Comparison of ENCODE assay signal across 9 mouse cellular contexts in the genomic region with DNA sequence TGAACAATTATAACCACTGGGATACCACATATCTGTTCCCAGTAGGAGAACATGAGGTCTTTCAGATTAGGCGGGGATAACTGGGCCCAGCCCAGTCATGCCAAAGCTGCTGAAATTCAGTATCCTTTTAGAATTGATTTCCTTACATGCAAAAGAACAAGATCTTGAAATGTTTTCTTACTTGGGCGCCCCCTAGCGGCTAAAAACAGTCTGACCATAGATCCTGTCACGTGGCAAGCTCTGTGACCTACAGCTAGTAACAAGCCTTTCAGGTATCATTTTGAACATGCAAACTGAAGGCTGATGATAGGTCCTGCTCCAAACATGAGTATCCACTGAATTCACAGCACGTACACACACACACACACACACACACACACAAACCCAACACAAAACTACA. TPM values are rescaled to one million over a fixed set of nuclear protein-coding genes. Genes with fewer than 3 reads are reported as not detected.
DNase-seq lines count a peak whose midpoint lies in the region; ATAC-seq and TF ChIP-seq lines count a peak whose summit lies in the region.
"Had no signal": no experiment of that assay in that cellular context is flagged by ENCODE, and none has a peak within 500 bp of the region (broad histone marks: within the 10 kb centered on the region; RNA-seq: fewer than 3 reads in every experiment).

No protein-coding gene starts in this region.

- H3K4me2 ChIP-seq in forebrain, embryonic 16.5 days (ENCODE audit: low read length): no peak overlapping the region
- H3K4me2 ChIP-seq: limb, embryonic 12.5 days had no signal

- 12% methylated on average over 5 of the region's 5 CpGs for WGBS in forebrain, embryonic 10.5 days
- 19% methylated on average over 5 of the region's 5 CpGs for WGBS in forebrain, embryonic 16.5 days
- 5% methylated on average over 5 of the region's 5 CpGs for WGBS in cerebellum, adult 2 months

- ATAC-seq in forebrain, embryonic 16.5 days: no peak

- peaks cover 6% of the 10 kb centered on the region; the same call in 1 of the 2 replicates for H3K4me1 ChIP-seq in forebrain, embryonic 10.5 days
- H3K4me1 ChIP-seq in forebrain, embryonic 16.5 days (replicated peaks; ENCODE audit: control insufficient read depth, insufficient read depth, low read length): peaks cover 11% of the 10 kb centered on the region
- no peaks in the 10 kb centered on the region for H3K4me1 ChIP-seq in ES-E14 (ENCODE audit: control insufficient read depth in 2 of 2, insufficient read depth in 2 of 2, low read length in 2 of 2, poor library complexity in 1 of 2)
- H3K4me1 ChIP-seq in cerebellum, adult 2 months (ENCODE audit: control insufficient read depth, insufficient read depth, low read length): peaks cover 6% of the 10 kb centered on the region; the same call in 1 of the 2 replicates
- H3K4me1 ChIP-seq: limb, embryonic 12.5 days had no signal

- in situ Hi-C loops in ES-E14 (cut with MboI; ENCODE audit: low sequenced_read_pairs in 2 of 2, unreplicated experiment in 2 of 2): no loop called here

- TF ChIP-seq POLR2A in cerebellum, adult 2 months (IDR thresholded peaks at IDR 0.05; ENCODE audit: borderline replicate concordance, insufficient read depth, low read length): no peak

- H3K36me3 ChIP-seq in forebrain, embryonic 10.5 days (replicated peaks): no peaks in the 10 kb centered on the region
- 0 out of 2 replicates have a peak, but pooled peaks cover 2% of the 10 kb centered on the region for H3K36me3 ChIP-seq in forebrain, embryonic 16.5 days (ENCODE audit: control insufficient read depth, insufficient read depth)
- H3K36me3 ChIP-seq in ES-E14 (ENCODE audit: control insufficient read depth, insufficient read depth, low read length, poor library complexity, severe bottlenecking): no peaks in the 10 kb centered on the region
- H3K36me3 ChIP-seq: limb, embryonic 12.5 days had no signal

- no peaks in the 10 kb centered on the region; the same call in 1 of the 2 replicates for H3K9me3 ChIP-seq in forebrain, embryonic 10.5 days
- H3K9me3 ChIP-seq in forebrain, embryonic 16.5 days (ENCODE audit: control insufficient read depth, low read length): no peaks in the 10 kb centered on the region
- no peaks in the 10 kb centered on the region for H3K9me3 ChIP-seq in ES-E14 (ENCODE audit: control insufficient read depth, insufficient read depth, low read depth, low read length)
- H3K9me3 ChIP-seq: limb, embryonic 12.5 days had no signal

- DNase-seq in forebrain, embryonic 10.5 days (ENCODE audit: extremely low spot score, low spot score): peak; percentile 76
- DNase-seq in ES-E14 (ENCODE audit: low read depth, low spot score): peak; percentile 66
- peak; percentile 71 to 82 for DNase-seq in cerebellum, adult 2 months
- peak; percentile 70 for DNase-seq in gastrocnemius, postnatal 14 days
- peak; percentile 68 for DNase-seq in layer of hippocampus, adult 9-11 months
- DNase-seq in lung, postnatal 4 days: peak; percentile 55 to 82
- peak; percentile 77 to 91 for DNase-seq in spleen, postnatal 4 days (ENCODE audit: low spot score in 2 of 2)

- peaks cover 8% of the 10 kb centered on the region; the same call in 1 of the 2 replicates for H3K27me3 ChIP-seq in forebrain, embryonic 10.5 days (ENCODE audit: poor library complexity, severe bottlenecking)
- H3K27me3 ChIP-seq in forebrain, embryonic 16.5 days (replicated peaks; ENCODE audit: control insufficient read depth, insufficient read depth, low read length): no peaks in the 10 kb centered on the region
- H3K27me3 ChIP-seq in cerebellum, adult 2 months (ENCODE audit: control insufficient read depth, insufficient read depth, low read length): no peaks in the 10 kb centered on the region

- TF ChIP-seq CTCF in cerebellum, adult 2 months (IDR thresholded peaks at IDR 0.05; ENCODE audit: borderline replicate concordance, insufficient read depth, low read depth, low read length): peak; percentile 42; the same call in 1 of the 2 replicates

- no peak overlapping the region for H3K9ac ChIP-seq in forebrain, embryonic 16.5 days (replicated peaks; ENCODE audit: low read depth, low read length)
- H3K9ac ChIP-seq in ES-E14 (ENCODE audit: insufficient read depth, low read depth, low read length, poor library complexity, severe bottlenecking): no peak overlapping the region
- H3K9ac ChIP-seq: limb, embryonic 12.5 days had no signal

- no peak overlapping the region for H3K4me3 ChIP-seq in forebrain, embryonic 10.5 days
- H3K4me3 ChIP-seq in forebrain, embryonic 16.5 days (replicated peaks; ENCODE audit: low read length): no peak overlapping the region
- H3K4me3 ChIP-seq in ES-E14 (ENCODE audit: insufficient read depth in 1 of 2, low read depth in 1 of 2, low read length in 2 of 2, poor library complexity in 1 of 2, severe bottlenecking in 1 of 2): no peak overlapping the region
- no peak overlapping the region for H3K4me3 ChIP-seq in cerebellum, adult 2 months (replicated peaks; ENCODE audit: insufficient read depth, low read depth, low read length)
- H3K4me3 ChIP-seq: limb, embryonic 12.5 days had no signal

- intact Hi-C loops in gastrocnemius, postnatal 14 days (cut with DNase I; ENCODE audit: low total_unique reads): no loop called here

- no peak overlapping the region for H3K27ac ChIP-seq in forebrain, embryonic 10.5 days
- no peak overlapping the region for H3K27ac ChIP-seq in forebrain, embryonic 16.5 days (ENCODE audit: low read length)
- no peak overlapping the region for H3K27ac ChIP-seq in ES-E14 (ENCODE audit: insufficient read depth, low read depth, low read length, poor library complexity, severe bottlenecking)
- H3K27ac ChIP-seq in cerebellum, adult 2 months (ENCODE audit: insufficient read depth, low read length): no peak overlapping the region
- H3K27ac ChIP-seq: limb, embryonic 12.5 days had no signal

TF ChIP-seq in ES-E14, 5 proteins besides CTCF, POLR2A, EP300 and RAD21:
- TF ChIP-seq ZC3H11A (IDR thresholded peaks at IDR 0.05; ENCODE audit: borderline replicate concordance, low read depth, low read length): no peak
- no peak for TF ChIP-seq HCFC1 (IDR thresholded peaks at IDR 0.05; ENCODE audit: borderline replicate concordance, insufficient read depth, low read length)
- no peak for TF ChIP-seq CHD2 (IDR thresholded peaks at IDR 0.05; ENCODE audit: low read depth, low read length)
- TF ChIP-seq ZNF384 (IDR thresholded peaks at IDR 0.05; ENCODE audit: low read depth, low read length): no peak
- no peak for TF ChIP-seq MAFK (IDR thresholded peaks at IDR 0.05; ENCODE audit: insufficient read depth, low read depth, low read length)

RNA-seq across cellular contexts. Expression of a gene that starts 7.1 kb away (rescaled TPM):
- polyA plus RNA-seq in forebrain, embryonic 10.5 days (2016; fragmentation: Nextera tagmentation; extraction: Ambion mirVana): 9.2 and 11.6 TPM in 2 replicates
- 120 and 161 TPM in 2 replicates for polyA plus RNA-seq in forebrain, embryonic 16.5 days (2015; fragmentation: Nextera tagmentation; extraction: Ambion mirVana)
- 1.6 and 4.9 TPM in 2 replicates for total RNA-seq in ES-E14 (2012; rRNA removed)
- polyA plus RNA-seq in cerebellum, adult 2 months (2012; rRNA removed): 945 and 955 TPM in 2 replicates
- total RNA-seq in gastrocnemius, postnatal 14 days (2021): 1 to 10 TPM in 1 of 2 experiments, under 1 TPM in 1; 0.86 to 1.4 TPM

RNA-seq across cellular contexts. Expression of a gene that starts 11.7 kb away (rescaled TPM):
- polyA plus RNA-seq in forebrain, embryonic 10.5 days (2016; fragmentation: Nextera tagmentation; extraction: Ambion mirVana): 3.2 and 3.6 TPM in 2 replicates
- 1.5 and 1.6 TPM in 2 replicates for polyA plus RNA-seq in forebrain, embryonic 16.5 days (2015; fragmentation: Nextera tagmentation; extraction: Ambion mirVana)
- total RNA-seq in ES-E14 (2012; rRNA removed): 1.5 and 2.2 TPM in 2 replicates
- polyA plus RNA-seq in cerebellum, adult 2 months (2012; rRNA removed): 1.7 and 2.1 TPM in 2 replicates
- 10 to 100 TPM; 10.3 to 18.7 TPM for total RNA-seq in gastrocnemius, postnatal 14 days (2021)

RNA-seq across cellular contexts. Expression of a gene that starts 25.8 kb away (rescaled TPM):
- polyA plus RNA-seq in forebrain, embryonic 10.5 days (2016; fragmentation: Nextera tagmentation; extraction: Ambion mirVana): 49.7 and 50.4 TPM in 2 replicates
- polyA plus RNA-seq in forebrain, embryonic 16.5 days (2015; fragmentation: Nextera tagmentation; extraction: Ambion mirVana): 35.1 and 41.7 TPM in 2 replicates
- total RNA-seq in ES-E14 (2012; rRNA removed): 278 and 336 TPM in 2 replicates
- polyA plus RNA-seq in cerebellum, adult 2 months (2012; rRNA removed): 5.2 and 6.5 TPM in 2 replicates
- 10 to 100 TPM; 40.3 to 50.8 TPM for total RNA-seq in gastrocnemius, postnatal 14 days (2021)

RNA-seq across cellular contexts. Expression of a gene that starts 35.7 kb away (rescaled TPM):
- polyA plus RNA-seq in forebrain, embryonic 10.5 days (2016; fragmentation: Nextera tagmentation; extraction: Ambion mirVana): 0.10 TPM in 1 of 2 replicates, not detected in the other
- polyA plus RNA-seq in forebrain, embryonic 16.5 days (2015; fragmentation: Nextera tagmentation; extraction: Ambion mirVana): 0.19 and 0.61 TPM in 2 replicates
- 0.11 and 0.36 TPM in 2 replicates for total RNA-seq in ES-E14 (2012; rRNA removed)
- polyA plus RNA-seq in cerebellum, adult 2 months (2012; rRNA removed): 2.2 and 2.6 TPM in 2 replicates
- 1 to 10 TPM; 4.4 to 6.4 TPM for total RNA-seq in gastrocnemius, postnatal 14 days (2021)
- polyA plus RNA-seq: limb, embryonic 12.5 days had no signal

RNA-seq across cellular contexts. Expression of a gene that starts 38.5 kb away (rescaled TPM):
- polyA plus RNA-seq in forebrain, embryonic 10.5 days (2016; fragmentation: Nextera tagmentation; extraction: Ambion mirVana): 0.02 TPM in 1 of 2 replicates, not detected in the other
- polyA plus RNA-seq in forebrain, embryonic 16.5 days (2015; fragmentation: Nextera tagmentation; extraction: Ambion mirVana): 0.06 and 0.16 TPM in 2 replicates
- 0.16 TPM in 1 of 2 replicates, not detected in the other for total RNA-seq in ES-E14 (2012; rRNA removed)
- 0.08 and 0.13 TPM in 2 replicates for polyA plus RNA-seq in cerebellum, adult 2 months (2012; rRNA removed)
- total RNA-seq in gastrocnemius, postnatal 14 days (2021): not detected
- polyA plus RNA-seq: limb, embryonic 12.5 days had no signal
